In genomic region chr3:100848348-100848747, GRCm38 (mm10) we compare ENCODE assay signal across 29 mouse cellular contexts. TPM values are rescaled to one million over a fixed set of nuclear protein-coding genes. Genes with fewer than 3 reads are reported as not detected.
DNase-seq lines count a peak whose midpoint lies in the region; ATAC-seq and TF ChIP-seq lines count a peak whose summit lies in the region.
"Had no signal": no experiment of that assay in that cellular context is flagged by ENCODE, and none has a peak within 500 bp of the region (broad histone marks: within the 10 kb centered on the region; RNA-seq: fewer than 3 reads in every experiment).

No protein-coding gene starts in this region.

- no peak overlapping the region for H3K9ac ChIP-seq in midbrain, embryonic 14.5 days (replicated peaks; ENCODE audit: low read length)
- H3K9ac ChIP-seq: embryonic facial prominence, embryonic 12.5 days; embryonic facial prominence, embryonic 15.5 days; forebrain, postnatal 0 days; heart, embryonic 13.5 days; hindbrain, embryonic 14.5 days had no signal

- H3K36me3 ChIP-seq in midbrain, embryonic 14.5 days (ENCODE audit: control insufficient read depth, insufficient read depth, low read length), result no peaks in the 10 kb centered on the region
- H3K36me3 ChIP-seq: embryonic facial prominence, embryonic 12.5 days; embryonic facial prominence, embryonic 15.5 days; heart, embryonic 13.5 days had no signal

- H3K4me3 ChIP-seq in left cerebral cortex, adult 2 months, result no peak overlapping the region
- no peak overlapping the region for H3K4me3 ChIP-seq in midbrain, embryonic 14.5 days (replicated peaks; ENCODE audit: low read depth, low read length)
- H3K4me3 ChIP-seq: embryonic facial prominence, embryonic 12.5 days; embryonic facial prominence, embryonic 15.5 days; heart, embryonic 13.5 days had no signal

- peak; percentile 4 for DNase-seq in adrenal gland, adult 2 months
- DNase-seq in adrenal gland, adult 18-20 months (ENCODE audit: low spot score in 2 of 2), result no peak
- DNase-seq in left cerebral cortex, adult 2 months (ENCODE audit: extremely low spot score in 1 of 2, low spot score in 2 of 2), result no peak
- DNase-seq in left cerebral cortex, postnatal 14 days (ENCODE audit: low spot score in 2 of 2), result no peak
- peak; percentile 31 for DNase-seq in NIH3T3 (ENCODE audit: low read depth)
- no peak for DNase-seq in midbrain, embryonic 14.5 days
- DNase-seq: adrenal gland, adult 8-10 months; adrenal gland, postnatal 25 days; B cell, adult 2 months; cerebellum, adult 18-20 months; cerebellum, adult 9-10 months; cerebellum, postnatal 14 days; forebrain, postnatal 0 days; gastrocnemius, postnatal 10 days; gastrocnemius, postnatal 36 days; heart, adult 11 months; heart, postnatal 14 days; heart, postnatal 4 days had no signal

- intact Hi-C loops in left cerebral cortex, adult 2 months (cut with DNase I), result no loop called here
- intact Hi-C loops in left cerebral cortex, postnatal 14 days (cut with DNase I), result no loop called here

- TF ChIP-seq CTCF in left cerebral cortex, adult 2 months (IDR thresholded peaks at IDR 0.05), result no peak

- no peak overlapping the region for H3K4me2 ChIP-seq in midbrain, embryonic 14.5 days (ENCODE audit: low read length)
- H3K4me2 ChIP-seq: embryonic facial prominence, embryonic 12.5 days; embryonic facial prominence, embryonic 15.5 days; heart, embryonic 13.5 days; hindbrain, embryonic 14.5 days had no signal

- ATAC-seq in midbrain, embryonic 14.5 days (ENCODE audit: low FRiP score, low TSS enrichment), result no peak
- no peak for ATAC-seq in granulocyte monocyte progenitor cell, adult 5-6 weeks (replicated peaks; ENCODE audit: poor library complexity, severe bottlenecking)
- ATAC-seq: forebrain, embryonic 14.5 days; forebrain, postnatal 0 days; hindbrain, postnatal 0 days; inflammation-experienced regulatory T-cells, adult 6 months; intestine, embryonic 16.5 days had no signal

- H3K4me1 ChIP-seq in midbrain, embryonic 14.5 days (ENCODE audit: control insufficient read depth, insufficient read depth, low read length), result no peaks in the 10 kb centered on the region
- H3K4me1 ChIP-seq: embryonic facial prominence, embryonic 12.5 days; embryonic facial prominence, embryonic 15.5 days; heart, embryonic 13.5 days had no signal

- H3K27me3 ChIP-seq in midbrain, embryonic 14.5 days (ENCODE audit: control insufficient read depth, insufficient read depth, low read length), result no peaks in the 10 kb centered on the region
- H3K27me3 ChIP-seq: embryonic facial prominence, embryonic 12.5 days; embryonic facial prominence, embryonic 15.5 days; heart, embryonic 13.5 days had no signal

- H3K27ac ChIP-seq in left cerebral cortex, adult 2 months, result peak overlapping the region; percentile 53; the same call in 1 of the 2 replicates
- H3K27ac ChIP-seq in midbrain, embryonic 14.5 days (replicated peaks; ENCODE audit: low read depth, low read length), result no peak overlapping the region
- H3K27ac ChIP-seq: embryonic facial prominence, embryonic 12.5 days; embryonic facial prominence, embryonic 15.5 days; heart, embryonic 13.5 days; hindbrain, embryonic 14.5 days; hindbrain, postnatal 0 days had no signal

- no peaks in the 10 kb centered on the region for H3K9me3 ChIP-seq in midbrain, embryonic 14.5 days (ENCODE audit: control insufficient read depth, low read length)
- H3K9me3 ChIP-seq: embryonic facial prominence, embryonic 12.5 days; embryonic facial prominence, embryonic 15.5 days; heart, embryonic 13.5 days had no signal

- 83% methylated on average over 7 of the region's 7 CpGs for WGBS in midbrain, embryonic 14.5 days

RNA-seq across cellular contexts. Expression of gene Vtcn1, which starts 23.1 kb away (rescaled TPM):
- total RNA-seq in adrenal gland, adult 2 months (2021), result under 1 TPM; 0.12 to 0.35 TPM
- not detected in 2 replicates for polyA plus RNA-seq in adrenal gland, adult 2 months (2012; rRNA removed)
- under 1 TPM; 0.20 to 0.26 TPM for total RNA-seq in adrenal gland, adult 18-20 months (2021)
- total RNA-seq in left cerebral cortex, adult 2 months (2021), result under 1 TPM; 0.29 to 0.33 TPM
- under 1 TPM in 1 of 2 experiments, not detected in 1; 0.13 TPM for total RNA-seq in left cerebral cortex, postnatal 14 days (2021)
- polyA plus RNA-seq in midbrain, embryonic 14.5 days (2014; fragmentation: Nextera tagmentation; extraction: Ambion mirVana), result not detected in 2 replicates
- not detected in 2 replicates for total RNA-seq in granulocyte monocyte progenitor cell, adult 5-6 weeks (2014; fragmentation: Nextera tagmentation)
- not detected in 2 replicates for total RNA-seq in granulocyte monocyte progenitor cell, adult 5-6 weeks (2017)
- total RNA-seq: adrenal gland, postnatal 25 days; common myeloid progenitor, adult 5-6 weeks; forebrain, postnatal 0 days; hindbrain, postnatal 0 days; MEL had no signal
- polyA plus RNA-seq: embryonic facial prominence, embryonic 12.5 days; forebrain, embryonic 14.5 days; forebrain, postnatal 0 days; hindbrain, embryonic 14.5 days; inflammation-experienced regulatory T-cells, adult 6 months had no signal

Comparison
In these comparisons a context has a peak if more than half of its experiments do, and no peak if none do; other contexts are left out.
1. DNase-seq: peak in adrenal gland, adult 2 months (single experiment) and NIH3T3 (single experiment); none in adrenal gland, adult 18-20 months (0 of 2), left cerebral cortex, adult 2 months (0 of 2), left cerebral cortex, postnatal 14 days (0 of 2) and midbrain, embryonic 14.5 days (single experiment).